ENCODE assay signal across 8 mouse cellular contexts in the genomic region with DNA sequence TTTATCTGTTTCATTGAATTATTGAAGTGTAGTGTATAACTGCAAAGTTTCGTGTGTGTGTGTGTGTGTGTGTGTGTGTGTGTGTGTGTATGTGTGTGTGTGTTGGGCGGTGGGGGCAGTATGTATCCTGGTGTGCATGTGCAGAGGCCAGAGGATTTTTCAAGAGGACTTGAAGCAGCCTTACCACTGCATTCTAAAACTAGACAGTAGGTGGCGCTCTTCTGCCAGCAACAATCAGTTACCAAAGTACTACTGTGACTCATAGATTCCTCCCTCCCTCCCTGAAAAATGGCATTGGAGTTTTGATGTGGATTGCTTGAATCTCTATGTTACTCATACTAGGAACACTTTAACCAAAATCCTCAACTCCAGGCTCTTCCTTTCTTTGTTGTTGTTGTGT. TPM values are rescaled to one million over a fixed set of nuclear protein-coding genes. Genes with fewer than 3 reads are reported as not detected.
A peak's percentile ranks its signal among the peaks of the same experiment; 100 is the strongest.
DNase-seq lines count a peak whose midpoint lies in the region; ATAC-seq and TF ChIP-seq lines count a peak whose summit lies in the region.

No protein-coding gene starts in this region.

- 19% methylated on average over 3 of the region's 3 CpGs for WGBS in kidney, embryonic 14.5 days
- 10% methylated on average over 3 of the region's 3 CpGs for WGBS in limb, embryonic 14.5 days
- WGBS in neural tube, embryonic 14.5 days, result 28% methylated on average over 3 of the region's 3 CpGs

- peak; percentile 82 for TF ChIP-seq CTCF in cortical plate, adult 2 months (IDR thresholded peaks at IDR 0.05; ENCODE audit: extremely low read depth, insufficient read depth, low read length)
- TF ChIP-seq CTCF in testis, adult 2 months (IDR thresholded peaks at IDR 0.05; ENCODE audit: control insufficient read depth, insufficient read depth, insufficient replicate concordance, low read depth, low read length), result peak; percentile 47; the same call in 1 of the 2 replicates

- peak; percentile 82 for ATAC-seq in granulocyte monocyte progenitor cell, adult 5-6 weeks (replicated peaks; ENCODE audit: poor library complexity, severe bottlenecking)
- ATAC-seq in kidney, embryonic 14.5 days (ENCODE audit: low FRiP score, low TSS enrichment), result peak; percentile 48; the same call in 1 of the 2 replicates
- ATAC-seq in limb, embryonic 14.5 days (ENCODE audit: low FRiP score, low read depth), result peak; percentile 42; the same call in 1 of the 2 replicates
- ATAC-seq in neural tube, embryonic 14.5 days (ENCODE audit: low read depth), result peak; percentile 28; the same call in 1 of the 2 replicates

- H3K36me3 ChIP-seq in kidney, embryonic 14.5 days (ENCODE audit: control insufficient read depth, insufficient read depth, low read length), result peaks cover 44% of the 10 kb centered on the region
- peaks cover 48% of the 10 kb centered on the region for H3K36me3 ChIP-seq in limb, embryonic 14.5 days (ENCODE audit: control insufficient read depth, insufficient read depth, low read length)
- peaks cover 20% of the 10 kb centered on the region; the same call in 1 of the 2 replicates for H3K36me3 ChIP-seq in neural tube, embryonic 14.5 days (ENCODE audit: control insufficient read depth, insufficient read depth, low read length)
- H3K36me3 ChIP-seq in testis, adult 2 months (ENCODE audit: control insufficient read depth, insufficient read depth, low read length), result no peaks in the 10 kb centered on the region; the same call in 1 of the 2 replicates

- TF ChIP-seq POLR2A in cortical plate, adult 2 months (IDR thresholded peaks at IDR 0.05; ENCODE audit: extremely low read depth, insufficient read depth, low read length), result no peak
- TF ChIP-seq POLR2A in limb, embryonic 14.5 days (IDR thresholded peaks at IDR 0.05; ENCODE audit: borderline replicate concordance, extremely low read depth, insufficient read depth, insufficient read length), result no peak
- TF ChIP-seq POLR2A in testis, adult 2 months (IDR thresholded peaks at IDR 0.05; ENCODE audit: control insufficient read depth, low read depth, low read length), result no peak

- H3K27ac ChIP-seq in cortical plate, adult 2 months (ENCODE audit: insufficient read depth, low read length), result no peak overlapping the region
- no peak overlapping the region for H3K27ac ChIP-seq in kidney, embryonic 14.5 days (ENCODE audit: low read depth, low read length)
- no peak overlapping the region for H3K27ac ChIP-seq in limb, embryonic 14.5 days (replicated peaks; ENCODE audit: low read depth, low read length)
- no peak overlapping the region for H3K27ac ChIP-seq in neural tube, embryonic 14.5 days (ENCODE audit: low read depth, low read length)
- H3K27ac ChIP-seq in testis, adult 2 months (ENCODE audit: control insufficient read depth, insufficient read depth, low read depth, low read length), result no peak overlapping the region

- H3K9ac ChIP-seq in kidney, embryonic 14.5 days (ENCODE audit: low read depth, low read length), result no peak overlapping the region
- H3K9ac ChIP-seq in limb, embryonic 14.5 days (ENCODE audit: low read depth, low read length, severe bottlenecking), result no peak overlapping the region
- H3K9ac ChIP-seq in neural tube, embryonic 14.5 days (replicated peaks; ENCODE audit: low read depth, low read length), result no peak overlapping the region

- H3K27me3 ChIP-seq in kidney, embryonic 14.5 days (ENCODE audit: control insufficient read depth, insufficient read depth, low read length), result no peaks in the 10 kb centered on the region
- H3K27me3 ChIP-seq in limb, embryonic 14.5 days (ENCODE audit: control insufficient read depth, insufficient read depth, low read length), result no peaks in the 10 kb centered on the region
- H3K27me3 ChIP-seq in neural tube, embryonic 14.5 days (ENCODE audit: control insufficient read depth, insufficient read depth, low read length), result no peaks in the 10 kb centered on the region
- H3K27me3 ChIP-seq in testis, adult 2 months (ENCODE audit: control insufficient read depth, insufficient read depth, low read length), result no peaks in the 10 kb centered on the region

- no peaks in the 10 kb centered on the region for H3K4me1 ChIP-seq in cortical plate, adult 2 months (ENCODE audit: control insufficient read depth, insufficient read depth, low read length)
- H3K4me1 ChIP-seq in kidney, embryonic 14.5 days (ENCODE audit: control insufficient read depth, insufficient read depth, low read length), result no peaks in the 10 kb centered on the region
- H3K4me1 ChIP-seq in limb, embryonic 14.5 days (ENCODE audit: control insufficient read depth, insufficient read depth, low read length), result no peaks in the 10 kb centered on the region
- no peaks in the 10 kb centered on the region for H3K4me1 ChIP-seq in neural tube, embryonic 14.5 days (ENCODE audit: control insufficient read depth, insufficient read depth, low read length)
- no peaks in the 10 kb centered on the region for H3K4me1 ChIP-seq in testis, adult 2 months (ENCODE audit: control insufficient read depth, insufficient read depth, low read length)

- no peaks in the 10 kb centered on the region for H3K9me3 ChIP-seq in kidney, embryonic 14.5 days (ENCODE audit: control insufficient read depth, low read length)
- H3K9me3 ChIP-seq in limb, embryonic 14.5 days (ENCODE audit: control insufficient read depth, low read length), result no peaks in the 10 kb centered on the region
- no peaks in the 10 kb centered on the region for H3K9me3 ChIP-seq in neural tube, embryonic 14.5 days (ENCODE audit: control insufficient read depth, low read length)

- H3K4me3 ChIP-seq in cortical plate, adult 2 months (ENCODE audit: insufficient read depth, low read length), result no peak overlapping the region
- H3K4me3 ChIP-seq in kidney, embryonic 14.5 days (ENCODE audit: low read length), result no peak overlapping the region
- no peak overlapping the region for H3K4me3 ChIP-seq in limb, embryonic 14.5 days (replicated peaks; ENCODE audit: low read length)
- no peak overlapping the region for H3K4me3 ChIP-seq in neural tube, embryonic 14.5 days (ENCODE audit: low read depth, low read length)
- H3K4me3 ChIP-seq in testis, adult 2 months (ENCODE audit: control insufficient read depth, low read depth, low read length), result no peak overlapping the region

- H3K4me2 ChIP-seq in kidney, embryonic 14.5 days (replicated peaks; ENCODE audit: low read depth, low read length), result no peak overlapping the region
- no peak overlapping the region for H3K4me2 ChIP-seq in limb, embryonic 14.5 days (replicated peaks; ENCODE audit: low read depth, low read length, severe bottlenecking)
- H3K4me2 ChIP-seq in neural tube, embryonic 14.5 days (ENCODE audit: low read depth, low read length), result no peak overlapping the region

- peak; percentile 81 to 82 for DNase-seq in B cell, adult 2 months
- DNase-seq in adipocyte (ENCODE audit: low spot score), result peak; percentile 91
- DNase-seq in limb, embryonic 14.5 days (ENCODE audit: low spot score), result peak; percentile 90

RNA-seq across cellular contexts. Expression of gene Mrpl22, which starts 8.1 kb away (rescaled TPM):
- polyA plus RNA-seq in cortical plate, adult 2 months (2012; rRNA removed), result 50.0 and 50.1 TPM in 2 replicates
- total RNA-seq in granulocyte monocyte progenitor cell, adult 5-6 weeks (2014; fragmentation: Nextera tagmentation), result 77.4 and 92.5 TPM in 2 replicates
- 58.4 and 65.0 TPM in 2 replicates for total RNA-seq in granulocyte monocyte progenitor cell, adult 5-6 weeks (2017)
- polyA plus RNA-seq in kidney, embryonic 14.5 days (2014; fragmentation: Nextera tagmentation; extraction: Ambion mirVana), result 137 and 186 TPM in 2 replicates
- polyA plus RNA-seq in limb, embryonic 14.5 days (2012; rRNA removed), result 68.2 and 84.4 TPM in 2 replicates
- polyA plus RNA-seq in limb, embryonic 14.5 days (2014; fragmentation: Nextera tagmentation; extraction: Ambion mirVana), result 120 and 123 TPM in 2 replicates
- polyA plus RNA-seq in neural tube, embryonic 14.5 days (2014; fragmentation: Nextera tagmentation; extraction: Ambion mirVana), result 96.2 and 101 TPM in 2 replicates
- 39.4 and 43.3 TPM in 2 replicates for polyA plus RNA-seq in testis, adult 2 months (2012; rRNA removed)

RNA-seq across cellular contexts. Expression of gene Gemin5, which starts 11.2 kb away (rescaled TPM):
- 8.6 and 9.5 TPM in 2 replicates for polyA plus RNA-seq in cortical plate, adult 2 months (2012; rRNA removed)
- 23.7 and 26.5 TPM in 2 replicates for total RNA-seq in granulocyte monocyte progenitor cell, adult 5-6 weeks (2014; fragmentation: Nextera tagmentation)
- total RNA-seq in granulocyte monocyte progenitor cell, adult 5-6 weeks (2017), result 29.6 and 31.4 TPM in 2 replicates
- polyA plus RNA-seq in kidney, embryonic 14.5 days (2014; fragmentation: Nextera tagmentation; extraction: Ambion mirVana), result 27.1 and 35.7 TPM in 2 replicates
- 14.8 and 15.4 TPM in 2 replicates for polyA plus RNA-seq in limb, embryonic 14.5 days (2012; rRNA removed)
- 16.8 and 22.4 TPM in 2 replicates for polyA plus RNA-seq in limb, embryonic 14.5 days (2014; fragmentation: Nextera tagmentation; extraction: Ambion mirVana)
- 14.9 and 15.6 TPM in 2 replicates for polyA plus RNA-seq in neural tube, embryonic 14.5 days (2014; fragmentation: Nextera tagmentation; extraction: Ambion mirVana)
- polyA plus RNA-seq in testis, adult 2 months (2012; rRNA removed), result 27.8 and 36.4 TPM in 2 replicates

RNA-seq across cellular contexts. Expression of gene Igtp, which starts 19.8 kb away (rescaled TPM):
- polyA plus RNA-seq in cortical plate, adult 2 months (2012; rRNA removed), result 9.0 and 9.6 TPM in 2 replicates
- total RNA-seq in granulocyte monocyte progenitor cell, adult 5-6 weeks (2014; fragmentation: Nextera tagmentation), result 8.5 and 9.6 TPM in 2 replicates
- total RNA-seq in granulocyte monocyte progenitor cell, adult 5-6 weeks (2017), result 8.7 and 11.8 TPM in 2 replicates
- polyA plus RNA-seq in kidney, embryonic 14.5 days (2014; fragmentation: Nextera tagmentation; extraction: Ambion mirVana), result 3.3 and 4.2 TPM in 2 replicates
- 3.6 and 4.1 TPM in 2 replicates for polyA plus RNA-seq in limb, embryonic 14.5 days (2012; rRNA removed)
- polyA plus RNA-seq in limb, embryonic 14.5 days (2014; fragmentation: Nextera tagmentation; extraction: Ambion mirVana), result 5.1 and 5.2 TPM in 2 replicates
- polyA plus RNA-seq in neural tube, embryonic 14.5 days (2014; fragmentation: Nextera tagmentation; extraction: Ambion mirVana), result 0.68 and 1.8 TPM in 2 replicates
- polyA plus RNA-seq in testis, adult 2 months (2012; rRNA removed), result 0.59 and 0.61 TPM in 2 replicates

RNA-seq across cellular contexts. Expression of gene Irgm2, which starts 19.9 kb away (rescaled TPM):
- 4.0 and 5.7 TPM in 2 replicates for polyA plus RNA-seq in cortical plate, adult 2 months (2012; rRNA removed)
- 5.2 and 5.4 TPM in 2 replicates for total RNA-seq in granulocyte monocyte progenitor cell, adult 5-6 weeks (2014; fragmentation: Nextera tagmentation)
- total RNA-seq in granulocyte monocyte progenitor cell, adult 5-6 weeks (2017), result 4.2 and 6.3 TPM in 2 replicates
- 0.84 and 1.9 TPM in 2 replicates for polyA plus RNA-seq in kidney, embryonic 14.5 days (2014; fragmentation: Nextera tagmentation; extraction: Ambion mirVana)
- 2.2 and 2.3 TPM in 2 replicates for polyA plus RNA-seq in limb, embryonic 14.5 days (2012; rRNA removed)
- polyA plus RNA-seq in limb, embryonic 14.5 days (2014; fragmentation: Nextera tagmentation; extraction: Ambion mirVana), result 2.3 and 2.9 TPM in 2 replicates
- polyA plus RNA-seq in neural tube, embryonic 14.5 days (2014; fragmentation: Nextera tagmentation; extraction: Ambion mirVana), result 0.32 and 1.0 TPM in 2 replicates
- polyA plus RNA-seq in testis, adult 2 months (2012; rRNA removed), result 0.48 and 0.79 TPM in 2 replicates

Comparison
In these comparisons a context has a peak if more than half of its experiments do, and no peak if none do; other contexts are left out.
1. ATAC-seq: peak in every context shown above with its lines; median percentile 82 in granulocyte monocyte progenitor cell, adult 5-6 weeks; 48 in kidney, embryonic 14.5 days; 42 in limb, embryonic 14.5 days; 28 in neural tube, embryonic 14.5 days.